Mouse (Mus musculus): Measurements from ENCODE around the gene Dus2.

Dus2 gene

DNA sequence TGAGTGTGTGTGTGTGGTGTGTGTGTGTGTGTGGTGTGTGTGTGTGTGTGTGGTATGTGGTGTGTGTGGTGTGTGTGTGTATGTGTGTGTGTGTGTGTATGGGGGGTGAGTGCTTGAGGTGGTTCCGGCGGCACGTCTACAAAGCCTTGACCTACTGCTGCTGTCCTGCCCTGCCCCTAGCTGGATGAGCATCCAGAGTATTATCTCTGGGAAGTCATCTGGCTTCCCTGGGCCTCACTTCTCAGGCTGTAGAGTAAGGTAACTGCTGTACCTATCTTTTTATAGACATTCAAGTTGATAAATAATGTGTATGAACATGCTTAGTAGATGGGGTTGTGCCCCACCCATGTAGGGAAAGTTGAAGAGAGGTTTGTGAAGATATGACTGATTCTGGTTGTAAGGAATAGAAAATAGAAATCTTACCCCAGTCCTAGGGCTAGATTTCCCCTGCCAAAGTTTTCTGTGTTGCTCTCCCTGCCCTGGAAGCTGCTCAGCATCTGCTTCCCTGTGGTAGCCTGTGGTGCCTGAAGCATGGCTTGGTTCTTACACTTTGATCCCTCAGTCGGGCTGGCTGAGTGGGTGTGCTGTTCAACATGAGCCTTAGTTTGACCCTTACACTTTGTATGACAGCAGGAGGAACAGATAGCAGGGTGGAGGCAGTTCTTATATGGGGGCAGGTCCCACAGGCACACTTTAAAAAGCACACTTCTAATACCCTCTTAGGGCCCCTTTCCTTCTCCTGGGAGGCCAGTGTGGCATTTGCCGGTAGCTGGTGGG is 56.9 kb downstream of the Dus2 start:
- DNase-seq: no peak

DNA sequence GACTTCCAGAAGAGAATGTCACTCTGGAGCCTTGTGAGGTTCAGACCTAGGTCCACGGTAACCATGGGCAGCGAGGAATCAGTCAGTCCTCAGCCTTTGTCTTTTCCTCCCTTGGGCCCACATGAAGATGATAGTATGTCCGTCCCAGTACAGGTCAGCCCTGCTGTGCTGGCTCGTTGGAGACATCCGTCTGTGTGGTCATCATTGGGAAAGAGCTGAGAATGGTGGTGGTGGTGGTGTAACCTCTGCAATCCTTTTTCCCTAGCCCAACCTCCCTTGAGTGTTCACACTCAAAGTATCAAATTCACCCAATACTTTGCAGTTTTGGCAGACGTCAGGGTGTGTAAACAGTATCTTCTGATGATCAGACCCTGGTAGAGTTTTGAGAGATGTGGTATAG is 58.7 kb downstream of the Dus2 start:
- DNase-seq: no peak

DNA sequence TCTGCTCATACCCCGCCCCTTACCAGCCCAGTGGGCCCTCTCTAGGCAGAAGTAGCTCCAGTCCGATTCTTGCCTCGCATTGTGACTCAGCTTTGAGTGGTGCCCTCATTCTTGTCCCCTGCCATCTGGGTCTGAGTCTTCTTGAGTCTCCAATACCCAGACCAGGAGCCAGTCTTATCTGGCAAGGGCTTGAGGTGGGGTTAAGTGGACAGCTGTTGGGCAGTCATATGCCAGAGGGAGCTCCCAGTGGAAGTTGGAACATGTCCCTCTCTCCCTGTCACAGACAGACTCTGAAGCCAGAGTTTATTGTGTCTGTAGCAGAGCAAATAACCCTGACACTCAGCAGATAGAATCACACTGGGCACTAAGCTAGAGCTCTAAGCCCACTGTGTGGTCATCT is 59.9 kb downstream of the Dus2 start:
- no peak for DNase-seq

DNA sequence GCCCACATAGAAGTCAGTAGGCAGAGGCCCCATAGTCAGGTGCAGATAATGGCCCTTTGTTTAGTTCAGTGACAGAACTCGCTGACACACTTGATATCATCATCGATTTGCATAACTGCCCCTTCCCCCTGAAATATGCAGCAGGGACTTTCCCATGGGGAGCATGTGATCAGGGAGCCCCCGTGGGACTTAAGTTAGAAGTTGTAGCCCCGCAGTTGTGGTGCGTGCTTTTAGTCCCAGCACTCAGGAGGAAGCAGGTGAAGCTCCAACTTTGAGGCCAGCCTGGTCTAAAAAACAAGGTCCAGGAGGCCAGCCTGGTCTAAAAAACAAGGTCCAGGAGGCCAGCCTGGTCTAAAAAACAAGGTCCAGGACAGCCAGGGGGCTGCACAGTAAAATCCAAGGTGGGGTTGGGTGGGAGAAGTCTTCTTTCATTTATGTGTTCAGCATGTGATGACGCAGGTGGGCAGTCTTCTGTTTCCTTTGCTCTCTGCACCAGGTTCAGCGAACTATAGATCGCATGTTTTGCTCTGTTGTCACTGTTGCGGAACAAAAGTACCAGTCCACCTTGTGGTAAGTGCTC is 61.5 kb downstream of the Dus2 start:
- peak; percentile 72 to 82 for DNase-seq

DNA sequence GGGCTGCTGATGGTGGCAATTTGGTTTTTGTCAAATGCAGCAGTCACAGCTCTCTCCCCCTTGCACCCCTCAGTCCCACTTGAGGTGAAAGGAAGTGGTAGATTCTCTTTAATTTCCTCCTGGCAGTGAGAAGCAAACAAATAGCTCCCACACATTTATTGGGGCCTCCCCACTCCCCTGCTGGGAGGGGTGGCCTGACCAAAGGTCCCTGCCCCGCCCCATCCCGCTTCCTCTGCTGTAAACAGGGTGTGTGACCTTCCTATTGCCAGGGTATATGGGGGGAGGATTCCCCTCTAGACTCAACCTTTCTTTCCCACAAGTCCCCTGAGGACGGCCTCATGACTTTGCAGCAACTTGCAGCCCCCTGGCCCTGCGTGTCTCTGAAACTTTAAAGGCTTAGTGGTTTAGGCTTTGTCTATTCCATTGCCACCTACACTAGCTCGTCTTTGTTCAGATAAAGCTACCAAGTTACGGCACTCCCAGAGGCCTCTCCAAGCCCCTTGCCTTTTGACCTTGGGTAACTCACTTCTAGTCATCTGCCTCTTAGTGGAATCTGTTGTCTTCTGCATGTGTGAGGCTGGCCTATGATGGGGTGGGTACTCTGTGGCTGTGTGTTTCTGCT is 63.2 kb downstream of the Dus2 start:
- DNase-seq: peak; percentile 88 to 94

DNA sequence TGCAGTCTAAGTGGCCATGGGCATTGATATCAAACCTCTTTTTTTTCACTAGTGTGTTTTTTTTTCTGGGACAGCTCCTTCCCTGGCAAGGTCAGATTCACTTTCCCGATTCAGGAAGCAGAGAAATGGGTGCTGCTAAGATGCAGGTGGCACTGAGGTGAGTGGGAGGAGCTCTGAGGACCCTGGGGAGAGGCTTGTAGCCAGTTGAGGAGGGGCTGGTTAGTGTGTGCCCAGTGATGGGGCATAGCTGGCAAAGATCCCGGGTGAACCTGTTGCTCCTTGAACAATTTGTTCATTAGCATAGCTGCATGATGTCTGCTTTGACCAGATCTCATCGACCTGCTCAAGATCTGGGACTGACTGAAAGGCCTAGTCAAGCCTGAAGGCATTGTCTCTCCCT is 63.9 kb downstream of the Dus2 start:
- peak; percentile 47 to 49 for DNase-seq

DNA sequence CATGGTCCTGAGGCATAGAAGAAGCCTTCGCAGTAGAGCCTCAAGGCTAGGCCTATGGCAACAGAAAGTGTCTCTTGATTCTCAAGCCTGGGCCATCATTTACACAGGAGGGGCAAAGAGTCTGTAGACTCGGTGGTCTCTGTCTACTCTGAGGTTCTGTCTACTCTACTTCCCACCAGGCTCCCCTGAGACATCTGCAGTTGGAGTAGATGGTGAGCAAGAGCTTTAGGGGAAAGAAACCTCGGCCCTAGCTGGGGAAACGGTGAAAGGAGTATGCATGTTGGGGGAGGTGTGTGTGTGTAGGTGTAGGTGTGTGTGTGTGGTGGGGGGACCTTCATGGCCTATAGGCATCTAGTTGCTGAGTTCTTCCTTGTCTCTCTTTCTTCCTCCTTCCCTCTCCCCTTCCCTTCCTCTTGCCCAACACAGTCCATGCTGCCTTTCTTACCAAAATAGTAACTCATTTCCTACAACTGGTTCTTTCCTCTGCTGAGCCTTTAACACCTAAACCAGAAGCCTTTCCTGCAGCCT is 65.4 kb downstream of the Dus2 start:
- DNase-seq: no peak

DNA sequence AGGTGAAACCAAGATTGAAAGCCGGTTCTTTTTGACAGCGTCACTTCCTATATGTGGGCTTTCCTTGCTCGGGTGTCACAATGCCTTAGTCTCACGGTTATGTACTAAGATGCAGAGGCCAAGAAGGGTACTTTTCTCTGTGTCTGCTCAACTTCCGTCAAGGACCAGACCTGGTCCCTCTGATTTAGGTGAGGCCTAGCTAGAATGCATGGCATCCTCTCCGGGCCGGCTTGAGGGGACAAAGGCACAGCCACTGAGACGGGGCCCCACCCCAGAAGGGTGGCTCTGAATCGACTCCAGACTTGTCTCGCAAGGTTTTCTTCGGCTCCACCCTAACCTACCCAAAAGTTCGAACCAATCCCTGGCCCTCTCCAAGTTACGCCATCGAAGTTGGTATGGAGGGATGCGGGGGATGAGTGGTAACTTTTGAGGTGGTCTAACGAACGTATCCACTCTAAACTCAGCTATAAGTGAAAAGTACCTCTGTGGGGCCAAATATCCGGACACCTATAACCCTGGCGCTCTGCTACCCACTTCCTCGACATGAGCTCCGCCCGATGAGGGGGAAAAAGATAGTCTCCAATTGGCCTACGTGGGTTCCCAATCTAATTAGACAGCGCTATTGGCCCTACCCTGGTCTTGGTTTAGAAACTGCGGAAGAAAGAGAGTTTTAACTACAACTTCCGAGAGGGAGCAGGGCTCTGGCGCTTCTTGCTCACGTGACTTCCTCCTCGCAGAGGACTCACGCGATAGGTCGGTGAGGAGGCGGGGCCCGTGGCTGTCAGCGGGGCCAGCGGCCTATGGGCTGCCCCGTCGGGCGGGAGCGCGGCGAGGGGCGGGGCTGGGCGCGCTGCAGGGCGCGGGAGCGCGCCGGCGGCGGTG is 67.8 kb downstream of the Dus2 start, which contains the start of gene Nfatc3:
Nfatc3 (plus strand) TSS at position 110 of the 882 bp plus-strand sequence.
- DNase-seq: peak; percentile 94 to 96

DNA sequence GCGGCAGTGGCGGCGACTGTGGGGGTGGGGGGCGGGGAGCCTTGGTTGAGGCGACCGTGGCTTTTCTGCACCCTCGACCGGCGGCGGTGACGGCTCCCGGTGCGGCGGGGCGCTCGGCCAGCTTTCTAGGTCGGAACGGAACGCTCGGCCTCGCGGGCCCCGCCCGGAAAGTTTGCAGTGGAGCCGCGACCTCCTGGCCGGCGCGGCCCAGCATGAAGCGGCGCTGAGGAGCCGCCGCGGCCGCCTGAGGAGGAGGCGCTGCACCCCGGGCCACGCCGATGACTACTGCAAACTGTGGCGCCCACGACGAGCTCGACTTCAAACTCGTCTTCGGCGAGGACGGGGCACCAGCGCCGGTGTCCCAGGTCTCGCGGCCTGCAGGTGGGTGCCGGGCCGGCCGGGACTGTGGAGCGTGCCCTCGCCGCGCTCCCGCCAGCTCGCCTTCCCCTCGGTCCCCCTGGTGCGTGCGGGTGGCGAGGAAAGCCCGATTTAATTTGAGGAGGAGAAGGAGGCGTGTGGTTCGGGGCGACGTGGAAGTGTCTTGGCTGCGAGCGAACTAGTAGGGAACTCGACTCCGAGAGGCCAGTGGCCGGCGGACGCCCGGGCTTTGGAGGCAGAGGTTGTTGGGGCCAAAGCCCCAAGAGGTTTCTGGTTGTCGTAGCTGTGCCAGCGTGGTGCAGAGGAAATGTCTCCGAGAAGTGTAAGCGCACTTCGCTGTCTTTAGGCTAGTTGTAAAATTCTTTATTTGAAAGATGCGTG is 68.7 kb downstream of the Dus2 start:
- peak in 1 of 2 experiments; percentile 69 for DNase-seq

DNA sequence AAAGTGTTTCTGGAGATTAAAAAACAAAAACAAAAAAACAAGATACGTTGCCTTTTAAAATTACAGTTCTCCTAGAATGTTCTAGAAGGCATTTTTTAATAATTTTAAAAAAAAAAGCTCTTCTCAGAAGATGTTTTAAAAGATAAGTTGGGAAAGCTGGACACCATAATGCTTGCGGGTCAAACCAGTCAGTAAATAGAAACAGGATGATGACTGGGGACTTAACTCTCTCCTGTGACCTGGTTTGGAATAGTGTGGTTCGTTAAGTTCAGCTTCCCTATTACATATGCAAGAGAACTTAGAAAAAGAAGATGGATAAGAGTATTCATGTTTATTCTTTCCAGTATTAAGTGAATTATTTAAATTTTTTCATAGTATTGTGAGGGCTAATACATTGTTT is 69.4 kb downstream of the Dus2 start:
- no peak for DNase-seq

DNA sequence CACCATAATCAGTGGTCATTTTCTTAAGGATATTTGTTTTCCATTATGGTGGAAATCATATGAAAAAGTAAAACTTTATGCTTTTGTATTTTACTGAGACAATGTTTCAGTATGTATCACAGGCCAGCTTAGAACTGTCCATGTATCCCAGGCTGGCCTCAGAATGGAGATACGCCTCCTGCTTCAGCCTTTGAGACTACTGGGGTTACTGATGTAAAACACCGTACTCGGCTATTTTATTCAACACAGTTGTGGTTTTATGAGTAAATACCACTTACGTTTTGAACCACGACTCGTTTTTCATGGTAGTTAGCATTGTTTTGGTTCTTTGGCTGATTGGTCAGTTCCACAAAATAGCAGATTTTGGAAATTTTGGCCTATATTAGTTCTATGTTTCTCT is 70.5 kb downstream of the Dus2 start:
- no peak for DNase-seq

DNA sequence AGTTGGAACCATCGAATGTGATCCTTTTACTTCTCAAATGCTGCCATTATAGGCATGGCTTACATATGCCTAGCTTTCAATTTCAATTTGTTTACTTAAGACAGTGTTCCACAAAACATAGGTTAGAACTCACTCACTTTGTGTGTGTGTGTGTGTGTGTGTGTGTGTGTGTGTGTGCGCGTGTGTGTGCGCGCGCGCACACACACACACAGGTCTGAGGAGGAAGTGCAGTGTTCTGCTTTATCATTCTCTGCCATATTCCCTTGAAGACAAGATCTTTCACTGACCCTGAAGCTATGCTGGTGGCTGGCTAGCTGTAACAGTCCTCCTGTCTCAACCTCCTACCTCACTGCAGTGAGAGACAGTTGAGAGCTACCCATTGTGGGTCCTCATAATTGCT is 71.9 kb downstream of the Dus2 start:
- DNase-seq: no peak

DNA sequence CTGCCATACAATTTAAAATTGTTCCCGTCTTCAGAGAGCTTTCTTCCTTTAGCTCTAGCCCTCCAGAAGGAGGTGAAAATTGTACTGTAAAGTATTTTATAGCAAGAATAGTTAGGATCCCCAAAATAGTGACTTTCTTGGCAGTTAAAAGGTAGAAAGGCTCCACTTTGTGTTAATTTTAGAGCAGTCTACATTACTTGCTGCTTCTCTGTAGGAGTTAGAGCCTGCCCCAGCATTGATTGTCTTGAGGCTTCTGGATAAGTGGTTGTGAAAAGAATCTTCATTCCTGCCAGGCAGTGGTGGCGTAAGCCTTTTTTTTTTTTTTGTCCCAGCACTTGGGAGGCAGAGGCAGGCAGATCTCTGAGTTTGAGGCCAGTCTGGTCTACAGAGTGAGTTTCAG is 75.6 kb downstream of the Dus2 start:
- no peak for DNase-seq

DNA sequence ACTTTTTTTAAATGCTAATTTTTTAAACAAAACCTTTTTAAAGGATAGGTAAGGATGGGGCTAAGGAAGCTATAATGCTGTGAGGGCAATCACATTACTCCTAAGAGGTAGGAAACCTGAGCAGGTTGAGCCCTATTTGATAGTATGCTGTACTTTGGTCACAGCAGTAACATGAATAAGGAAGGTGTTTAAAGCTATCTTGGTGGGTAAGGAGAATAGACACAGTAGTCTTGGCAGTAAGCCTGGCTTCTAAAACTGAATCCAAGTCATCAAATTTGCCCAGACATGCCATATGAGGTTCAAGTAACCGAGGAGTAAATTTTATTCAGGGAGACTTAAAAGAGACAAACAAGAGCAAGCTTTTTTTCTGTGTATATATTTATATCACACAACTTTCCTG is 78.4 kb downstream of the Dus2 start:
- DNase-seq: no peak

DNA sequence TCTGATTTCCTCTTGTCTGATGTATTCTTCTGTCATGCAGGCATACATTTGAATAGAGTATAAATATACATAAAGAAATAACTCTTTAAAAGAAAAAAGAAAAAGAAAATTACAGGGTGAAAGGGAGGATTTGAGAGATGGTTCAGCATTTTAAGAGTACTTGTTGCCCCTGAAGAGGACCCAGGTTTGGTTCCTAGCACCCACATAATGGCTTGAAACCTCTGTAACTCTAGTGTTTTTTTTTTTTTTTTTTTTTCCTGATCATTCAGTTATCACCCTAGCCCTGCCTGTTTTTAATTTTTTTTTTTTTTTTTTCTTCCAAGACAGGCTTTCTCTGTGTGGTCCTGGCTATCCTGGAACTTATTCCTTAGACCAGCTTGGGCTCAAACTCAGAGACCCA is 81.0 kb downstream of the Dus2 start:
- no peak for DNase-seq

DNA sequence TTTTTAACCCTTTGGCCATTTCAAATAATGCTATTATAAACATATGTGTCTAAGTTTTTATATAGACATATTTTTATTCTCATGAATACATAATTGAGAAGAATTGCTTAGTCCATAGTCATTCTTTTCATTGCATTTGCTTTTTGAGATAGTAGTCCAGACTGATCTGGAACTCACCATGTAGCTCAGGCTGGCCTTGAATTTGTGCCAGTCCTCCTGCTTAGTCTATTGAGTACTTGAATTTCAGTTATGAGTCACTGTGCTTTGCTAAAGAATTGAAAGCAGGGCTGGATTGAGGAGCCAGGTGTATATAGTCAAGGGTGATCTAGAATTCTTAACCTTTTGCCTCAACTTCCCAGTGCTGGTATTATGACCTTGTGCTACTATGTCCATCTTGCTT is 83.1 kb downstream of the Dus2 start:
- no peak for DNase-seq

DNA sequence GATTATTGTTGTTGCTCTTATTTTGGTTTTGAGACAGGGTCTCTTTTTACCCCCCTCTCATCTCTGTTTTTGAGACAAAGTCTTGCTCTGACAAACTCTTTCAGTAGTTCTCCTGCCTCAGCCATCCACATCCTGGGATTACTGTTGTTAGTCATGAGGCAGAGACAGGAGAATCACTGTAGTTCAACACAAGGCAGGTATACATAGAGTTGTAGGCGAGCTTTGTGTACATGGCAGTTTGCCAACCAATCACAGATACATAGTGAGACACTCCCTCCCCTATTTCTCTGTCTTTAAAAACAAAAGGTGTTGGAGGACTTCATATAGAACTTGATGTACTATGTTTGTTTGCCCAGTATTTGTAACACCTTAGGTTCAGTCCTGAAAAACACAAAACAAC is 83.5 kb downstream of the Dus2 start:
- no peak for DNase-seq

DNA sequence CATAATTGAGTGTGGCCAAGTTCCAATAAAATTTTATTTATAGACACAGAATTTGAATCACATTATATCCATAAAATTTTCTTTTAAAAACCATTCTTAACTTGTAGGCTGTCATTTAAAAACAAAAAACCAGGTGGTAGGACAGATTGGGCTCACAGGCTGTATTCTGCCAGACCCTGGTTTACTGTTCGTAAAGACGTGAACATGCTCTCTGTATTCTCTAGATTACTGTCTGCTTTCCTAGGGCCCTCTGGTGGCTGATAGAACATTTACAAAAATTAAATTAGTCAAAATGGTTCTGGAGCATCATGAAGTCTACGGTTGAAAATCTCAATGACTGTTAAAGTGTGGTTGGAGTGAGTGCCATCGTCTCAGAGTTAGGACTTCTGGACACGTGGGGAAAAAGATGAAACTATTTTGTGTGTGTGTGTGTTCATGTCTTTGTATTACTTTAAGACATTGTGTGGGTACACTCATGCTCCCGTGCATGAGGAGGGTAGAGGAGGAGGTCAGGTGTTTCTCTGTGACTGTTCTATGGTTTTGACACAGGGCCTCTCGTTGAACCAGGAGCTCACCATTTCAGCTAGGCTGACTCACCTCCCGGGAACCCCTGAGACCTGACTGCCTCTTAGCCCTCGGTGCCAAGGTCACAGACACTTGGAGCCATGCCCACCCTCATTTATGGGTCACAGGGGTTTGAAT is 84.2 kb downstream of the Dus2 start:
- DNase-seq: no peak

DNA sequence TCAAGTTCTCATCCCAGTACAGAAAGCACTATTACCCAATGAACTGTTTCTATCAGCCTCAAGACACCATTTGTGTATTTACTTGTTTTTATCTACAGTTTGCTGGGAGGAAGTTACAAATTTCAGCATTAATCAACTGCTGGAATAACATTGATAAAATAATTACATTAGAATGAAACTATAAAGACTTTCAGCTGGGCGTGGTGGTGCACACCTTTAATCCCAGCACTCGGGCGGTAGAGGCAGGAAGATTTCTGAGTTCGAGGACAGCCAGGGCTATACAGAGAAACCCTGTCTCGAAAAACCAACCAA is 84.7 kb downstream of the Dus2 start:
- DNase-seq: no peak

DNA sequence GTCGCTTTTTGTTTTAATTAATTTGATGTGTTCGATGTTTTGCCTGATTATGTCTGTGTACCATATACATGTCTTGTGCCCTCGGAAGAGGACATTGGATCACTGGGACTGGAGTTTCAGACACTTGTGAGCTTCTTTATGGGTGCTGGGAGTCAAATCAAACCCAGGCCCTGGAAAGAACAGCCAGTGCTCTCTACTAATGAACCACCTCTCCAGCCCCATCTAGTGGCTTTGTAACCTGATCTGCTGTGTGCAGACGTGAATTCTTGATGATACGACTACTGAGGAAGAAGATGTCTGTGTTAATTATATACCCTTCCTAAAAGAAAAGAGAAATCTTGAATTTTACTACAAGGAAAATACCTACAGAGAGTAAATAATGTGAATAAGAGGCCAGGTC is 85.5 kb downstream of the Dus2 start:
- DNase-seq: peak in 1 of 2 experiments; percentile 32

DNA sequence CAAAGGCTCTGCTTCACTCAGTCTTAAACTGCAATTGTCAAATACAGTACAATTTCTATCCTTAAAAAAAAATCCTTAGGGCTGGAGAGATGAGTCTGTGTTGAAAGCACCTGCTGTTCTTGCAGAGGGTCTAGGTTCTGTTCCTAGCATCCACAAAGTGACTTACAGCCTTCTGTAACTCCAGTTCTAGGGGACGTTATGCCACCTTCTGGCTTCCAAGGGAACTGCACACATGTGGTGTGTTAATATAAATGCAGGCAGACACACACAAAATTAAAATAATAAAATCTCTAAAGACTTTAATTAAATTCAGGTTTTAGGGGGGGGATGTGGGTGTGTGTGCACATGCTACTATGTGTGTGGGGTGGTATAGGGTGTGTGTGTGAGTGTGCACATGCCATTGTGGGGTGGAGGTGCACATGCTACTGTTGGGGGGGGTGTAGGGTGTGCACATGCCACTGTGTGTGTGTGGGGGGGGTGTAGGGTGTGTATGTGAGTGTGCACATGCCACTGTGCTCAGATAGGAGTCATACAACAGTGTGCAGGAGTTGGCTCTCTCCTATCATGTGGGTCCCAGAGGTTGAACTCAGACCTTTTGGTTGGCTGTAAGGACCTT is 86.4 kb downstream of the Dus2 start:
- DNase-seq: no peak
